Mouse (Mus musculus) skeletal muscle tissue, adult 2 months (tissue): ENCODE data around the gene Fcrl6.

Experiments
- DNase-seq: peaks from one replicate; pipeline ENCODE4 v3.0.0-alpha.2; 2012; ENCODE audit warnings: low read depth, low spot score

Gene Fcrl6

DNA sequence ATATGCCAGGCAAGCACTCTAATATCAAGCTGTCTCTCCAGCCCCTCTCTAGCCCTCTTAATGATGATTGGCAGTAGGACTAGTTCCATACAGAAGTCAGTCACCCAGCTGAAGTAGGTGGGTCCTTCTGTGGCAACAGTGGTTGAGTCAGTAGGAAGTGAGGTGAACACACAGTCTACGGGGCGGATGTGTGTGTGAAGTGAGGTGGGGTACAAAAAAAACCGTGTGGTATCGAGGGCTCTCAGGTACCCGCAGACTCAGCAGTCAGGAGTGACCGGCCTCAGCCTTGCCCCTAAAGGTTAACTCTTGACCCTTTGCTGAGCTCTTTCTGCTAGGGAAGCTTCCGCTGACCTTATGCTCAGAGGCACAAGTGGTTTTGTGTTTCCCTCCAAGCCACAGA is 53.9 kb downstream of the Fcrl6 start:
- DNase-seq, result no peak
